ENCODE assay signal across 21 mouse cellular contexts in genomic region chr10:78432853-78433252, GRCm38 (mm10). TPM values are rescaled to one million over a fixed set of nuclear protein-coding genes. Genes with fewer than 3 reads are reported as not detected.
A peak's percentile ranks its signal among the peaks of the same experiment; 100 is the strongest.
DNase-seq lines count a peak whose midpoint lies in the region; ATAC-seq lines count a peak whose summit lies in the region.
"Had no signal": no experiment of that assay in that cellular context is flagged by ENCODE, and none has a peak within 500 bp of the region (broad histone marks: within the 10 kb centered on the region; RNA-seq: fewer than 3 reads in every experiment).

No protein-coding gene starts in this region.

- no peaks in the 10 kb centered on the region for H3K9me3 ChIP-seq in midbrain, embryonic 11.5 days (ENCODE audit: control insufficient read depth, low read length)
- H3K9me3 ChIP-seq: G1E had no signal

- whole genome bisulfite sequencing in midbrain, embryonic 11.5 days, result 82% methylated on average over 3 of the region's 3 CpGs

- H3K27ac ChIP-seq in midbrain, embryonic 11.5 days (ENCODE audit: low read depth, low read length), result no peak overlapping the region

- H3K4me2 ChIP-seq in midbrain, embryonic 11.5 days, result no peak overlapping the region

- H3K27me3 ChIP-seq in midbrain, embryonic 11.5 days (ENCODE audit: control insufficient read depth, insufficient read depth, low read length), result no peaks in the 10 kb centered on the region
- H3K27me3 ChIP-seq: CH12.LX, Patski had no signal

- no peak for ATAC-seq in midbrain, embryonic 11.5 days (ENCODE audit: low FRiP score)
- ATAC-seq: activated CD4-positive, CD25-positive, alpha-beta regulatory T cell, adult 4 months; CD4-positive, CD25-positive, alpha-beta regulatory T cell, adult 4 months; Patski had no signal

- no peaks in the 10 kb centered on the region for H3K4me1 ChIP-seq in midbrain, embryonic 11.5 days (ENCODE audit: control insufficient read depth, insufficient read depth, low read length)

- DNase-seq in ES-CJ7 (ENCODE audit: low read depth, low spot score), result peak; percentile 52
- peak; percentile 71 for DNase-seq in ZHBTc4 (ENCODE audit: low read depth, low spot score)
- no peak for DNase-seq in gastrocnemius, adult 8-10 months (ENCODE audit: low spot score in 2 of 2)
- no peak for DNase-seq in midbrain, embryonic 11.5 days (ENCODE audit: low spot score, missing footprints)
- DNase-seq: adrenal gland, adult 2 months; adrenal gland, adult 8-10 months; adrenal gland, postnatal 10 days; adrenal gland, postnatal 14 days; adrenal gland, postnatal 25 days; adrenal gland, postnatal 36 days; B cell, adult 2 months; cerebellum, adult 11 months; cerebellum, adult 11-12 months; cerebellum, adult 18-20 months; cerebellum, adult 2 months; cerebellum, adult 8-10 months had no signal

- peaks cover 4% of the 10 kb centered on the region; the same call in 1 of the 2 replicates for H3K36me3 ChIP-seq in midbrain, embryonic 11.5 days (ENCODE audit: control insufficient read depth, insufficient read depth, low read length)

- no peak overlapping the region for H3K4me3 ChIP-seq in midbrain, embryonic 11.5 days (ENCODE audit: low read depth, low read length)

- no peak overlapping the region for H3K9ac ChIP-seq in midbrain, embryonic 11.5 days (ENCODE audit: low read length)

RNA-seq across cellular contexts. Expression of gene Cstb, which starts 7.4 kb away (rescaled TPM):
- total RNA-seq in gastrocnemius, adult 8-10 months (2022), result 10 to 100 TPM in 3 of 4 experiments, 1 to 10 TPM in 1; 7.8 to 12.6 (median 11.0) TPM
- 109 and 115 TPM in 2 replicates for polyA plus RNA-seq in midbrain, embryonic 11.5 days (2014; fragmentation: Nextera tagmentation; extraction: Ambion mirVana)

RNA-seq across cellular contexts. Expression of gene Rrp1, which starts 20.0 kb away (rescaled TPM):
- 10 to 100 TPM; 54.6 to 63.3 (median 59.5) TPM for total RNA-seq in gastrocnemius, adult 8-10 months (2022)
- 223 and 244 TPM in 2 replicates for polyA plus RNA-seq in midbrain, embryonic 11.5 days (2014; fragmentation: Nextera tagmentation; extraction: Ambion mirVana)

RNA-seq across cellular contexts. Expression of gene Pdxk, which starts 31.9 kb away (rescaled TPM):
- 1 to 10 TPM; 5.0 to 6.9 (median 6.3) TPM for total RNA-seq in gastrocnemius, adult 8-10 months (2022)
- polyA plus RNA-seq in midbrain, embryonic 11.5 days (2014; fragmentation: Nextera tagmentation; extraction: Ambion mirVana), result 6.2 and 6.4 TPM in 2 replicates

Comparison
In these comparisons a context has a peak if more than half of its experiments do, and no peak if none do; other contexts are left out.
1. DNase-seq: peak in ES-CJ7 (single experiment) and ZHBTc4 (single experiment); none in gastrocnemius, adult 8-10 months (0 of 2) and midbrain, embryonic 11.5 days (single experiment).